In the genomic region with DNA sequence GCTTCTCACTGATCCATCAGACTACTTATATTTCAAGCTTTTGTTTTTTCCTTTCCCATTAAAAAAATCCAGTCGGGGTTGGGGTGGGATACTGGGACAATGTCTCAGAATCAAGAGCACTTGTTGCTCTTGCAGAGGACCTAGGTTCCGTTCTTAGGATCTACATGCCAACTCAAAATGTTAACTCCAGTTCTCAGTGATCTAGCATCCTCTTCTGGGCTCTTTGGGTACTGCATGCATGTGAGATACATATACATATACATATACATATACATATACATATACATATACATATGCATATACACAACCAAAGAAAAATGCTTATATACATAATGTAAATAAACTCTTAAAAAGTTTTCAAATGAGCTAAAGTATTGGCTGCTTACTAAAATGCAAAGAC, we compare ENCODE assay signal across 14 mouse cellular contexts. TPM values are rescaled to one million over a fixed set of nuclear protein-coding genes. Genes with fewer than 3 reads are reported as not detected.
A peak's percentile ranks its signal among the peaks of the same experiment; 100 is the strongest.
DNase-seq lines count a peak whose midpoint lies in the region; ATAC-seq and TF ChIP-seq lines count a peak whose summit lies in the region.
"Had no signal": no experiment of that assay in that cellular context is flagged by ENCODE, and none has a peak within 500 bp of the region (broad histone marks: within the 10 kb centered on the region; RNA-seq: fewer than 3 reads in every experiment).

No protein-coding gene starts in this region.

- WGBS in kidney, postnatal 0 days: 93% methylated on average over 2 of the region's 2 CpGs

- no peak overlapping the region for H3K4me2 ChIP-seq in kidney, postnatal 0 days (ENCODE audit: low read length)
- H3K4me2 ChIP-seq: forebrain, embryonic 13.5 days; limb, embryonic 12.5 days; lung, embryonic 15.5 days had no signal

- H3K9me3 ChIP-seq in kidney, postnatal 0 days (replicated peaks; ENCODE audit: low read length): no peaks in the 10 kb centered on the region
- no peaks in the 10 kb centered on the region for H3K9me3 ChIP-seq in MEL (replicated peaks; ENCODE audit: insufficient read depth, low read length)
- H3K9me3 ChIP-seq: forebrain, embryonic 13.5 days; hindbrain, embryonic 10.5 days; lung, embryonic 15.5 days had no signal

- H3K4me1 ChIP-seq in kidney, postnatal 0 days (replicated peaks; ENCODE audit: insufficient read depth, low read length): no peaks in the 10 kb centered on the region
- peaks cover 0 to 7% of the 10 kb centered on the region in 2 experiments; a peak in 2 of 4 replicates for H3K4me1 ChIP-seq in MEL (ENCODE audit: control insufficient read depth in 1 of 2, insufficient read depth in 2 of 2, low read length in 2 of 2)
- H3K4me1 ChIP-seq: hindbrain, embryonic 10.5 days; lung, embryonic 15.5 days; megakaryocyte, embryonic 14.5 days had no signal

- no peaks in the 10 kb centered on the region for H3K27me3 ChIP-seq in kidney, postnatal 0 days (ENCODE audit: insufficient read depth, low read length)
- H3K27me3 ChIP-seq in MEL (ENCODE audit: control insufficient read depth in 1 of 2, insufficient read depth in 2 of 2, low read length in 2 of 2): peaks cover 15 to 17% of the 10 kb centered on the region in 2 experiments
- H3K27me3 ChIP-seq: forebrain, embryonic 13.5 days; limb, embryonic 12.5 days; lung, embryonic 15.5 days had no signal

- no peak overlapping the region for H3K27ac ChIP-seq in kidney, postnatal 0 days
- H3K27ac ChIP-seq in MEL (ENCODE audit: control insufficient read depth, low read depth, low read length): no peak overlapping the region
- H3K27ac ChIP-seq: forebrain, embryonic 13.5 days; hindbrain, embryonic 10.5 days; limb, embryonic 12.5 days; lung, embryonic 15.5 days had no signal

- TF ChIP-seq RAD21 in MEL (IDR thresholded peaks at IDR 0.05; ENCODE audit: low read depth, low read length): peak; percentile 50

- TF ChIP-seq POLR2A in MEL (IDR thresholded peaks at IDR 0.05; ENCODE audit: control insufficient read depth in 1 of 2, insufficient read depth in 1 of 2, low read depth in 1 of 2, low read length in 2 of 2, poor library complexity in 1 of 2): no peak

- H3K9ac ChIP-seq in kidney, postnatal 0 days (ENCODE audit: low read depth, low read length): no peak overlapping the region
- no peak overlapping the region for H3K9ac ChIP-seq in MEL (ENCODE audit: control insufficient read depth, low read depth, low read length, poor library complexity, severe bottlenecking)
- H3K9ac ChIP-seq: forebrain, embryonic 13.5 days; limb, embryonic 12.5 days; lung, embryonic 15.5 days had no signal

- ATAC-seq in kidney, postnatal 0 days (replicated peaks; ENCODE audit: low FRiP score, low read depth): no peak
- ATAC-seq in activated CD4-positive, CD25-positive, alpha-beta regulatory T cell, adult 4 months: no peak
- ATAC-seq: forebrain, embryonic 13.5 days; midbrain, embryonic 16.5 days had no signal

- TF ChIP-seq CTCF in kidney, postnatal 0 days (IDR thresholded peaks at IDR 0.05; ENCODE audit: low read depth): peak; percentile 42; the same call in 1 of the 2 replicates
- TF ChIP-seq CTCF in MEL (IDR thresholded peaks at IDR 0.05 in 2 of 3, conservative IDR thresholded peaks at IDR 0.05 in 1 of 3; ENCODE audit: control insufficient read depth in 1 of 3, insufficient read depth in 1 of 3, low read depth in 2 of 3, low read length in 3 of 3, poor library complexity in 1 of 3, severe bottlenecking in 1 of 3): peak in 2 of 3 experiments; percentile 51 to 67; a peak in 4 of 6 replicates

- H3K79me2 ChIP-seq in MEL (ENCODE audit: control insufficient read depth, insufficient read depth, low read length, poor library complexity): no peaks in the 10 kb centered on the region

- no peaks in the 10 kb centered on the region for H3K36me3 ChIP-seq in kidney, postnatal 0 days (ENCODE audit: insufficient read depth, low read length)
- H3K36me3 ChIP-seq in MEL (ENCODE audit: control insufficient read depth in 1 of 2, insufficient read depth in 2 of 2, low read length in 2 of 2): no peaks in the 10 kb centered on the region
- H3K36me3 ChIP-seq: hindbrain, embryonic 10.5 days; limb, embryonic 12.5 days; lung, embryonic 15.5 days had no signal

- TF ChIP-seq EP300 in MEL (IDR thresholded peaks at IDR 0.05; ENCODE audit: low read depth in 1 of 2, low read length in 2 of 2): no peak

- H3K4me3 ChIP-seq in kidney, postnatal 0 days (replicated peaks; ENCODE audit: low read depth, low read length): no peak overlapping the region
- no peak overlapping the region for H3K4me3 ChIP-seq in MEL (ENCODE audit: control insufficient read depth in 1 of 2, insufficient read depth in 1 of 2, low read depth in 2 of 2, low read length in 2 of 2)
- H3K4me3 ChIP-seq: forebrain, embryonic 13.5 days; hindbrain, embryonic 10.5 days; limb, embryonic 12.5 days; lung, embryonic 15.5 days; megakaryocyte, embryonic 14.5 days had no signal

- no peak for DNase-seq in kidney, postnatal 0 days (ENCODE audit: low spot score)
- no peak for DNase-seq in kidney, adult 18-20 months
- DNase-seq in lung, postnatal 36 days: peak; percentile 37
- DNase-seq in lung, adult 18-20 months: no peak
- peak; percentile 43 for DNase-seq in MEL (ENCODE audit: low read depth, low spot score)
- DNase-seq in cerebellum, postnatal 25 days: no peak
- DNase-seq: cerebellum, postnatal 14 days had no signal

TF ChIP-seq in MEL, 35 proteins besides CTCF, POLR2A, EP300 and RAD21:
- TF ChIP-seq MEF2A (IDR thresholded peaks at IDR 0.05; ENCODE audit: extremely low read depth, insufficient replicate concordance, low read depth, low read length, poor library complexity, severe bottlenecking) (no peak), SMC3 (IDR thresholded peaks at IDR 0.05; ENCODE audit: low read depth, low read length) (peak; percentile 40), ZC3H11A (IDR thresholded peaks at IDR 0.05; ENCODE audit: low read depth, low read length) (peak; percentile 13; the same call in 1 of the 2 replicates)

RNA-seq across cellular contexts. Expression of a gene that starts 33.4 kb away (rescaled TPM):
- polyA plus RNA-seq in kidney, postnatal 0 days (2015; fragmentation: Nextera tagmentation; extraction: Ambion mirVana): 40.1 and 51.2 TPM in 2 replicates
- 37.5 and 54.3 TPM in 2 replicates for total RNA-seq in MEL (2012; rRNA removed)
- polyA plus RNA-seq in MEL (2012; ENCODE audit: insufficient read depth in 1 of 2, insufficient read length in 2 of 2, low read depth in 1 of 2, low replicate concordance in 2 of 2, missing spikeins in 1 of 2): 100 to 1,000 TPM in 1 of 2 experiments, not detected in 1; 100 TPM
- polyA plus RNA-seq in activated CD4-positive, CD25-positive, alpha-beta regulatory T cell, adult 4 months (2017; shearing (Covaris generic)): 10 to 100 TPM; 29.4 to 40.1 TPM

RNA-seq across cellular contexts. Expression of a gene that starts 46.7 kb away (rescaled TPM):
- polyA plus RNA-seq in kidney, postnatal 0 days (2015; fragmentation: Nextera tagmentation; extraction: Ambion mirVana): 107 and 109 TPM in 2 replicates
- total RNA-seq in MEL (2012; rRNA removed): not detected in 2 replicates
- polyA plus RNA-seq in MEL (2012; ENCODE audit: insufficient read depth in 1 of 2, insufficient read length in 2 of 2, low read depth in 1 of 2, low replicate concordance in 2 of 2, missing spikeins in 1 of 2): under 1 TPM in 1 of 2 experiments, not detected in 1; 0.04 TPM
- under 1 TPM in 1 of 2 experiments, not detected in 1; 0.26 TPM for polyA plus RNA-seq in activated CD4-positive, CD25-positive, alpha-beta regulatory T cell, adult 4 months (2017; shearing (Covaris generic))

Comparison
In these comparisons a context has a peak if more than half of its experiments do, and no peak if none do; other contexts are left out.
1. DNase-seq: peak in lung, postnatal 36 days (single experiment) and MEL (single experiment); none in kidney, postnatal 0 days (single experiment), kidney, adult 18-20 months (single experiment), lung, adult 18-20 months (0 of 2) and cerebellum, postnatal 25 days (0 of 2).
2. RNA of a gene that starts 46.7 kb away (polyA plus RNA-seq): 107 to 109 TPM in kidney, postnatal 0 days; 0.26 TPM in activated CD4-positive, CD25-positive, alpha-beta regulatory T cell, adult 4 months and 0.04 TPM in MEL; every median in the first group is over 10 times any median in the second.